Mouse (Mus musculus): ENCODE results near the gene Mrps17. TPM values are rescaled to one million over a fixed set of nuclear protein-coding genes. Genes with fewer than 3 reads are reported as not detected.

The Mrps17 gene
- 89.9 TPM for polyA plus RNA-seq (2014; fragmentation: Illumina TruSeq; extraction: RNeasy Lipid Tissue Mini Kit (QIAGEN cat#74804); ENCODE audit: insufficient read depth, low read depth, low replicate concordance)

DNA sequence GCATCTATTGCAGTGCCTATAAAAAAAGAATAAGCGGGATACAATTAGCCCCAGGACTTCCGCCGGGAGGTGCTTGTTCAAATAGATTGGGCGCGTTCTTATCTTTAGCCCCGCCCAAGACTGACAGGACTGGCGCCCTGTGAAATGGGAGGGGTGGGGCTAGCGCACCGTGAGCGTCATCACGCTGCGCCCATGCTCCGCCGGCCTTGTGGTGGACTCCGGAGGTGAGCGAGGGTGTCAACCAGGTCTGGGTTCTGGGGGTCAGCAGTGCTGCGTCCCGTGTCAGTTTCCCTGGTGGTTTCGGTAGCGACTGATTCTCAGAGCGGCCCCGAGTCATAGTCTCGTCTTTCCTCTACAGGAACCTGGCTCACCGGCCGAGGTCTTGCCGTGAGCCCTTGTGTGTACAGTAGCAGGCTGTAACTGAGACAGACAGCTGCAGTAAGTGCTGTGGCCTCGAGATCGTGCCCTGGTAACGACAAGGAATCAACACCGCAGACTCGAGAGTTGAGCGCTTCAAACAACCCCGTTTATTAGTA lies at the start of gene Mrps17:
Gene Mrps17, plus strand, starts transcription at position 172 of the 536 bp plus-strand sequence.

DNA sequence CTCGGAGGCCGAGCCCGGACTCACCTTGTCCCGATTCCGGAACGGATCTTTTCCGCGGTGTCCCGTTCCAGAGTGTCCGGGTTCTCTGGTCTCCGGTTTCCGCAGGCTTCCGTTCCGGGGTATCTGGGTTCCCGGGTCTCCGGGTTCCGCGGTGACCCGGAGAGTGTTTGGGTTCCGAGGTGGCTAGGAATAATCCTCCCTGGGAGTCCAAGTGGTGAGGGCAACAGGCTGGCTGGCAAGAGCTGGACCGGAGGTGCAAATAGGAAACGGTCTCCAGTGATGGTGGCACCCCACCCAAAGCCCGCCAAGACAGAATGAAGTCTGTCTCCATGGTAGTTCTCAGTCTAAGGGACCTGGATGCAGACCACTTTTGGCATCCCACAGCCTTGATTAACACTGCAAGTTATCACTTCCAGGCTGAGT lies 45.2 kb upstream of the Mrps17 start, which contains the start of gene Zfp11:
Gene Zfp11, minus strand, starts transcription at position 64 of the 423 bp plus-strand sequence.

DNA sequence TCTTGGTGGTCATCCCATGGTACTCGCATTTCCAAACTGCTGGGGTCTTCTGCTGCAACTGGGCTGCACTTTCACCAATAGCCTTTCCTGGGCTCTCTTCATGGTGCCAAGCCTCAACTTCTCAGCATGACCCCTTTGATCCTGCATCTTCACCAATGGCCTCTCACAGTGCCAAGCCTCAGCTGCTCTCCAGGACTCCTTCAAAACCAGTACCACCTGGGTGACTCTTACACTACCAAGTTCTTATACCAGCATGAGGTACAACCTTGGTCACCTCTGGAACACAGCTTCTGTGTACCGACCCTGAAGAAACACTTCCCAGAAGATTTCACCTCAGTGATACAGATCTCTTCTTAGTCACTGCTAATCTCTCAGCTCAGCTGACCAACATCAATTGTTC lies 6.9 kb upstream of the Mrps17 start, which contains the start of gene Sept14:
Gene Sept14, minus strand, starts transcription at position 101 of the 400 bp plus-strand sequence.

DNA sequence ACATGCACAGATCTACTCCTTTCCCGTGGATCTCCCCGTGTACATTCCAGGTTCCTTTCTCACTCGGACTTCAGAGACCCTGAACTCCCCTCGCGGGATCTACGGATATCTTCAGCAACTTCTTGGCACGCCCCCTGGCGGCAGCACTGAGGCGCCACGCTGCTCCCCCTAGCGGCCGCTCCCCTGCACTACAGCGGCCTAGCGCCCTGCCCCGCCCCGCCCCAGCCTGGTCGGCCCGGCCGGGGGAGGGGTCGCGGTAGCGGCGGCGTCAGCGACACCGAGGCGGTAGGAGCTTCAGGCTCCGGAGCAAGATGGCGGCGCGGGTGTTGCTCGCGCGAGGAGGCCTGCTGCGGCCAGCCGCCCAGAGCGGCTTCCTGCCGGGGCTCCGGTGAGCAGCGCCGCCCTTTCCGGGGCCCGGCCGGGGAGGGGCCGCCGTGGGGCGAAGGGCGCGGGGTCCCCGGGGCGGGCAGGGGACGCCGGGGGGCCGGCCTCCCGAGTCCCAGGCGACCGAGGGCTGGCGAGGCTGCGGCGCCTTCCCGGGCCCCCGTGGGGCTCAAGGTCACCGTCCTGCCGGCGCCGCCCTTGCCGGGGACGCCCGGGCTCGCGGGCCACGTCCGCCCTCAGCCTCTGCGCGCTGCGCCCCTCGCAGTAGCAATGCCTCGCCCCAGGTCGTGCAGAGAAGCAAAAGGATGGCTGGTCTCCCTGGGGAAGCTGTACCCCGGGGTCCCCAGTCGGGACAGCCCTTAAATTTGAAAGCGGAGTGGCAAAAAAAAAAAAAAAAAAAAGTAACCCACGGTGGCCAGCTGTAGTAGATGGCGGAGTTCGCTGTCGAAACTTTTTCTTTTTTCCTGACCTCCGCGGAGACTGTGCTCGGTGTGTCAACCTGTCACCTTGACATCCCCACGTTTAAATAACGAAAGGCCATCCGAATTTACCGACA lies 9.8 kb downstream of the Mrps17 start, which contains the start of gene Nipsnap2:
Gene Nipsnap2, plus strand, starts transcription at position 230 of the 940 bp plus-strand sequence.

Other genes with a start within 250 kb of the Mrps17 start
- 22.8 TPM for gene Sfswap, start 214.3 kb upstream of the Mrps17 start, polyA plus RNA-seq (2014; fragmentation: Illumina TruSeq; extraction: RNeasy Lipid Tissue Mini Kit (QIAGEN cat#74804); ENCODE audit: insufficient read depth, low read depth, low replicate concordance)
- gene Mmp17, start 131.3 kb upstream of the Mrps17 start, polyA plus RNA-seq (2014; fragmentation: Illumina TruSeq; extraction: RNeasy Lipid Tissue Mini Kit (QIAGEN cat#74804); ENCODE audit: insufficient read depth, low read depth, low replicate concordance), result 0.89 TPM
- 1.2 TPM for gene Zfp11, start 45.4 kb upstream of the Mrps17 start, polyA plus RNA-seq (2014; fragmentation: Illumina TruSeq; extraction: RNeasy Lipid Tissue Mini Kit (QIAGEN cat#74804); ENCODE audit: insufficient read depth, low read depth, low replicate concordance)
- gene Sept14, start 7.0 kb upstream of the Mrps17 start, polyA plus RNA-seq (2014; fragmentation: Illumina TruSeq; extraction: RNeasy Lipid Tissue Mini Kit (QIAGEN cat#74804); ENCODE audit: insufficient read depth, low read depth, low replicate concordance), result not detected
- gene Nipsnap2, start 9.6 kb downstream of the Mrps17 start, polyA plus RNA-seq (2014; fragmentation: Illumina TruSeq; extraction: RNeasy Lipid Tissue Mini Kit (QIAGEN cat#74804); ENCODE audit: insufficient read depth, low read depth, low replicate concordance), result 48.5 TPM
- 8.2 TPM for gene Psph, start 72.0 kb downstream of the Mrps17 start, polyA plus RNA-seq (2014; fragmentation: Illumina TruSeq; extraction: RNeasy Lipid Tissue Mini Kit (QIAGEN cat#74804); ENCODE audit: insufficient read depth, low read depth, low replicate concordance)
- gene Sumf2, start 131.5 kb downstream of the Mrps17 start, polyA plus RNA-seq (2014; fragmentation: Illumina TruSeq; extraction: RNeasy Lipid Tissue Mini Kit (QIAGEN cat#74804); ENCODE audit: insufficient read depth, low read depth, low replicate concordance), result 17.3 TPM
- 620 TPM for gene Chchd2, start 172.0 kb downstream of the Mrps17 start, polyA plus RNA-seq (2014; fragmentation: Illumina TruSeq; extraction: RNeasy Lipid Tissue Mini Kit (QIAGEN cat#74804); ENCODE audit: insufficient read depth, low read depth, low replicate concordance)
- gene Zbed5, start 180.2 kb downstream of the Mrps17 start, polyA plus RNA-seq (2014; fragmentation: Illumina TruSeq; extraction: RNeasy Lipid Tissue Mini Kit (QIAGEN cat#74804); ENCODE audit: insufficient read depth, low read depth, low replicate concordance), result 1.7 TPM
- 2.7 TPM for gene Phkg1, start 183.1 kb downstream of the Mrps17 start, polyA plus RNA-seq (2014; fragmentation: Illumina TruSeq; extraction: RNeasy Lipid Tissue Mini Kit (QIAGEN cat#74804); ENCODE audit: insufficient read depth, low read depth, low replicate concordance)
- 3.7 TPM for gene Nupr1l, start 193.0 kb downstream of the Mrps17 start, polyA plus RNA-seq (2014; fragmentation: Illumina TruSeq; extraction: RNeasy Lipid Tissue Mini Kit (QIAGEN cat#74804); ENCODE audit: insufficient read depth, low read depth, low replicate concordance)
- 12.8 TPM for gene Vkorc1l1, start 226.5 kb downstream of the Mrps17 start, polyA plus RNA-seq (2014; fragmentation: Illumina TruSeq; extraction: RNeasy Lipid Tissue Mini Kit (QIAGEN cat#74804); ENCODE audit: insufficient read depth, low read depth, low replicate concordance)

All from lung, adult 10 weeks (tissue).